Mouse (Mus musculus) G1E (cell line): ENCODE measurements around the gene Klhl15. TPM values are rescaled to one million over a fixed set of nuclear protein-coding genes. Genes with fewer than 3 reads are reported as not detected.

Experiments used
- ATAC-seq: 2 replicates; pipeline ENCODE4 v1.8.0; 2016; ENCODE audit warnings: mild to moderate bottlenecking; ENCODE audit not compliant: insufficient number of reproducible peaks, poor library complexity, low FRiP score, severe bottlenecking; ENCODE audit errors: extremely low read depth
- DNase-seq: peaks from one replicate; pipeline ENCODE4 v3.0.0; 2012; ENCODE audit warnings: low spot score
- H3K27me3 ChIP-seq: 2 replicates; pipeline ENCODE4 v1.6.1; 2012; ENCODE audit warnings: mild to moderate bottlenecking, low read length, inconsistent platforms; ENCODE audit not compliant: insufficient read depth
- H3K36me3 ChIP-seq: replicated peaks from 2 replicates; pipeline ENCODE3; 2012; ENCODE audit warnings: mild to moderate bottlenecking, inconsistent platforms
- H3K4me1 ChIP-seq: 2 replicates; pipeline ENCODE4 v1.6.1; 2012; ENCODE audit warnings: low read depth, low read length, inconsistent platforms, mixed read lengths; ENCODE audit not compliant: insufficient read depth
- H3K4me3 ChIP-seq: 2 replicates; pipeline ENCODE4 v1.5.1; 2012; ENCODE audit warnings: low read depth, mild to moderate bottlenecking, inconsistent platforms, low read length, moderate library complexity, mixed read lengths
- H3K9me3 ChIP-seq: replicated peaks from 2 replicates; pipeline ENCODE4 v1.6.1; 2012; ENCODE audit warnings: inconsistent platforms
- CTCF ChIP-seq: IDR thresholded peaks from 2 replicates; pipeline ENCODE4 v1.5.1; 2012; ENCODE audit warnings: low read depth, low read length, inconsistent platforms, mixed read lengths
- GATA1 ChIP-seq: IDR thresholded peaks from 2 replicates; pipeline ENCODE4 v1.6.1; 2012; ENCODE audit warnings: borderline replicate concordance, low read length, inconsistent platforms, mixed read lengths
- GATA2 ChIP-seq: IDR thresholded peaks from 2 replicates; pipeline ENCODE4 v1.6.1; 2012; ENCODE audit warnings: low read depth, low read length, inconsistent platforms, borderline replicate concordance
- POLR2AphosphoS5 ChIP-seq: IDR thresholded peaks from 2 replicates; pipeline ENCODE4 v1.6.1; 2012; ENCODE audit warnings: low read depth, low read length, inconsistent platforms; ENCODE audit not compliant: insufficient replicate concordance
- TAL1 ChIP-seq: conservative IDR thresholded peaks from 2 replicates; pipeline ENCODE4 v1.6.1; 2012; ENCODE audit warnings: low read depth, low read length, inconsistent platforms, mixed read lengths
- polyA plus RNA-seq: library from polyadenylated mRNA; stranded (reverse); fragments of >175 nt; gene quantifications from 2 replicates; pipeline ENCODE4 v1.2.3, GENCODE M21; 2012
- total RNA-seq, 2 experiments: library from RNA; stranded (forward) in 1 of 2; stranded (reverse) in 1 of 2; fragments of 200-1000 nt in 1 of 2; fragments of >200 nt in 1 of 2; fragmentation: Nextera tagmentation in 1 of 2; gene quantifications; 2 replicates each; pipeline ENCODE4 v1.2.3; 2014 to 2017

The Klhl15 gene
- total and polyA plus RNA-seq, 3 experiments = 18.7 to 54.2 (median 22.3) TPM

DNA sequence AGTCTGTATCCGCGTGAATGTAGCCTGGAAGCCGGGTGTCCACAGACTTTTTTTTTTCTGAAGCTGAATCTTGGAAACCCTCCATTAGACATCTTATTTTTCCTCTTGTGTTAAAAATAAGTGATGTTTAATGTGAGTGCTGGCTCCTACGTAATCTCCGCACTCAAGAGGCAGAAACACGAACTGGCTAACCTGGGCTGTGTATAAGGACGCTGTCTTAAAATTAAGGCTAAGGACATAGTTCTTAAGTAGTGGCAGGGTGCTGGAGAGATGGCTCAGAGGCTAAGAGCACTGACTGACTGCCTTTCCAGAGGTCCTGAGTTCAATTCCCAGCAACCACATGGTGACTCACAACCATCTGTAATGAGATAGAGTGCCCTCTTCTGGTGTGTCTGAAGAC is 21.0 kb upstream of the Klhl15 start:
- no peaks in the 10 kb centered on the region for H3K27me3 ChIP-seq
- peak overlapping the region; percentile 82 for H3K4me3 ChIP-seq
- peaks cover 21% of the 10 kb centered on the region for H3K36me3 ChIP-seq
- DNase-seq = no peak
- TF ChIP-seq GATA2 (no peak), POLR2AphosphoS5 (no peak), GATA1 (no peak), CTCF (no peak), TAL1 (no peak)
- 0 out of 2 replicates have a peak, but pooled peaks have one; percentile 4 for ATAC-seq
- no peaks in the 10 kb centered on the region for H3K9me3 ChIP-seq
- H3K4me1 ChIP-seq = peaks cover 4% of the 10 kb centered on the region; the same call in 1 of the 2 replicates

DNA sequence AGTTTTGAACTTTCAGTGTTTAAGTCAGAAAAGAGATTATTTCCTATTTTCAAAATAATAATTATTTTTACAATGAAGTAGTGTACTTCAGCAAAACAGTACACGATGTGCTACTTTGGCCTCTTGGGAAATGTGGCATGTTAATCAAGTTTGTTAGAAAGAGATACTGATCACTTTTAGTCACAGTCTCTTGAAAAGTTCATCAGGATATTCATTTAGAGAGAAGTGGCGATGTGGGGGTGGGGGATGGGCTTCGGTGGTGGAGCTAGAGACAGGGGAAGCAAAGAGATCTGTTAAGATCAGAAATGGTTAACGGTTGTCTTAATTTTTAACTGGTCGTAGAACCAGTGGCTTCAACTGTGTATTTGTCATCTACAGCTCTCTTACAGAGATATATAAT is 967 bp upstream of the Klhl15 start:
- ATAC-seq = no peak
- no peaks in the 10 kb centered on the region for H3K27me3 ChIP-seq
- peaks cover 4% of the 10 kb centered on the region for H3K36me3 ChIP-seq
- no peak for TF ChIP-seq GATA2
- TF ChIP-seq CTCF = no peak
- no peak for TF ChIP-seq TAL1
- no peak for TF ChIP-seq GATA1
- no peak for TF ChIP-seq POLR2AphosphoS5
- DNase-seq = peak; percentile 5
- peak overlapping the region; percentile 80; the same call in 1 of the 2 replicates for H3K4me3 ChIP-seq
- H3K9me3 ChIP-seq = no peaks in the 10 kb centered on the region
- peaks cover 2% of the 10 kb centered on the region; the same call in 1 of the 2 replicates for H3K4me1 ChIP-seq

- TF ChIP-seq GATA2 (no peak), POLR2AphosphoS5 (no peak), CTCF (no peak)
- peaks cover 9% of the 10 kb centered on the region for H3K36me3 ChIP-seq
- no peak for DNase-seq
- no peak for ATAC-seq
- H3K9me3 ChIP-seq = no peaks in the 10 kb centered on the region
- H3K4me3 ChIP-seq = peak overlapping the region; percentile 80
- no peaks in the 10 kb centered on the region for H3K27me3 ChIP-seq
- peaks cover 2% of the 10 kb centered on the region; the same call in 1 of the 2 replicates for H3K4me1 ChIP-seq
These were observed 365 bp upstream of the Klhl15 start for GRCm38 (mm10) chrX:94233936-94234531.

GRCm38 (mm10) chrX:94235190-94235555 is 774 bp downstream of the Klhl15 start:
- Histone ChIP-seq H3K27me3 (no peaks in the 10 kb centered on the region), H3K4me1 (peaks cover 2% of the 10 kb centered on the region; the same call in 1 of the 2 replicates), H3K4me3 (peak overlapping the region; percentile 80), H3K9me3 (no peaks in the 10 kb centered on the region), H3K36me3 (peaks cover 10% of the 10 kb centered on the region)
- TF ChIP-seq GATA1 (no peak), GATA2 (no peak), TAL1 (no peak), CTCF (no peak)
- DNase-seq (no peak), ATAC-seq (no peak)

DNA sequence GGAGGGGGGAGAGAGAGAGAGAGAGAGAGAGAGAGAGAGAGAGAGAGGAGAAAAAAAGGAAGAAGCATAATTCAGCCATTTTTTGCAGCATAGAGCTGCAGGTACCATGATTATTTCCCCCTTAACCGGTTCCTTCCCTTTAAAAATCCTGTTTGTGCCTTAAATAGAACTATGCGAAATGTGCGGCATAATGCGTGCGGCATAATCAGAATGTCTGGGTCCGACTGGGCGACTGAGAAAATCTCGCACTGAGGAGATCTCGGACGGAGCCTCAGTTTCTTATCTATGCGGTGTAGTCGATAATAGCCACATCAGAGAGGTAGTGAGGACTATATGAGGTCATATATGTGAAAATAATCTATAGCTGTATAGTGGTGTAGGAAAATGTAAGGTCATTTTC is 1.2 kb downstream of the Klhl15 start:
- no peak for DNase-seq
- TF ChIP-seq CTCF (no peak), GATA1 (no peak), POLR2AphosphoS5 (no peak), TAL1 (no peak), GATA2 (no peak)
- no peaks in the 10 kb centered on the region for H3K9me3 ChIP-seq
- H3K4me1 ChIP-seq = peaks cover 2% of the 10 kb centered on the region; the same call in 1 of the 2 replicates
- H3K27me3 ChIP-seq = no peaks in the 10 kb centered on the region
- peaks cover 10% of the 10 kb centered on the region for H3K36me3 ChIP-seq
- peak overlapping the region; percentile 80 for H3K4me3 ChIP-seq
- ATAC-seq = no peak

DNA sequence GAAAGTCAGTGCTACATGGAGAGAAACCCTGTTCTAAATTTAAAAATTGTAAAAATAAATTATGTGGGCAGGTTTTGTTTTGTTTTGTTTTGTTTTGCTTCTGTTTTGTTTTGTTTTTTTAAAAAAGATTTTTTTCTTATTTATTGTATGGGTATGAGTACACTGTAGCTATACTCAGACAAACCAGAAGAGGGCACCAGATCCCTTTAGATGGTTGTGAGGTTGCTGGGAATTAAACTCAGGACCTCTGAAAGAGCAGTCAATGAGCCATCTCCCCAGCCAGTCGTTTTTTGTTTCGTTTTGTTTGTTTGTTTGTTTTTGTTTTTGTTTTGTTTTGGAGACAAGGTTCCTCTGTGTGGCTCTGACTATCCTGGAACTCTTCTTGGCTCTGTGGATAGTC is 54.5 kb downstream of the Klhl15 start:
- DNase-seq = peak; percentile 2

GRCm38 (mm10) chrX:94302928-94303327 is 68.5 kb downstream of the Klhl15 start:
- DNase-seq (no peak), ATAC-seq (no peak)
- H3K36me3 ChIP-seq = no peaks in the 10 kb centered on the region
- H3K9me3 ChIP-seq = no peaks in the 10 kb centered on the region
- H3K4me1 ChIP-seq = no peaks in the 10 kb centered on the region
- no peak for TF ChIP-seq POLR2AphosphoS5
- TF ChIP-seq TAL1 = no peak
- no peak for TF ChIP-seq CTCF
- no peak for TF ChIP-seq GATA2
- no peak for TF ChIP-seq GATA1
- H3K4me3 ChIP-seq = no peak overlapping the region
- peaks cover 6% of the 10 kb centered on the region; the same call in 1 of the 2 replicates for H3K27me3 ChIP-seq

More for the DNA sequence above, 54.5 kb downstream of the Klhl15 start:
- Histone ChIP-seq H3K4me3 (no peak overlapping the region), H3K27me3 (no peaks in the 10 kb centered on the region), H3K4me1 (no peaks in the 10 kb centered on the region), H3K36me3 (no peaks in the 10 kb centered on the region), H3K9me3 (no peaks in the 10 kb centered on the region)
- TF ChIP-seq TAL1 (no peak), POLR2AphosphoS5 (no peak), CTCF (no peak), GATA2 (no peak), GATA1 (no peak)
- no peak for ATAC-seq
